Mouse (Mus musculus): ENCODE results near the gene Tcta.
A peak's percentile ranks its signal among the peaks of the same experiment; 100 is the strongest.

Tcta gene

DNA sequence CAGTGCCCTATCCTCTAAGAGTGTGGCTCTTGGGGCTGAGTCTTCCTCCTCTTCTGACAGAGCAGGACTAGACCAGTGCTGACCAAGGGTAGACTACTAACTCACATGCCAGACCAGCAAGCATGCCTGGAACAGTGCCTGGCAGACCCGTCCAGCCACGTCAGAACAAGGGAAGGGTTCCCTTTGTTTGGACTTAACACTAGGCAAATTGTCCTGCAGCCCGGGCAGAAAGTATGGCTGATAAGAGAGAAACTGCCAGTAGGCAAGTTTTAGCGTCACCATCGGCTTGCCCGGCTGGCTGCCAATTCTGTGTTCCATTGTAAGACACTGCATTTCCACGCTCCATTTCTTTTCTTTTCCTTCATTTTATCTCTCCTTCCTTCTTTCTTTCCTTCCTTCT lies 38.3 kb downstream of the Tcta start:
- peak; percentile 21 for DNase-seq

DNA sequence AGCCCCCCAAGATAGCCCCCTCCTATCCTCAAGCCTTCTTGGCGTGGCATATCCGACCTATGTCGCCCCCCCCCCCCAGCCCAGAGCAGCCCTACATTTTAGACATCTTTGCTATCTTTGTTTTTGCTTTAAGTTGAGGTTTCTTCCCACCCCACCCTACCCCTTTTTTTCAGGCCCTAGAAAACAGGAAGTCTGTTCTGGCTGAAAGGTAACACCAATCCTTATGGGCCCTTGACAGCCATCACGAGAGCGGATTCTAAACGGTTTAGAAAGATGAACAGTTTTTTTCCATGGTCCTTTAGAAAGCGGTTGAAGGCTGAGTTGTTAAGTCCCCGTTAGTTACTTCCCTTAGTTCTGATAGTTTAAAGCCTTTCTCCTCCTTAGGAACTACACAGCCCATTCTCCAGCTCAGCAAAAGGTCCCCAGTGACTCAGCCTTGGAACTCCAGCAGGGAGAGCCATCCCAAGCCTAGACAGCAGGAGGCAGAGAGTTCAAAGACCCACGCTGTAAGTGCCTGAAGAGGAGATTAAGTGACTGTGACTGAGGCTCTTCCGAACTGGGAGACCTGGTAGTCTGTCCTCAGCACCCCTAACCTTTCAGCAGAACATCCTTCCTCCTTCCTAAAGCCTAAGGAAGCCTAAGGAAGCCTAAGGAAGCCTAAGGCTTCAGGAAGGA lies 39.6 kb downstream of the Tcta start:
- no peak for DNase-seq

DNA sequence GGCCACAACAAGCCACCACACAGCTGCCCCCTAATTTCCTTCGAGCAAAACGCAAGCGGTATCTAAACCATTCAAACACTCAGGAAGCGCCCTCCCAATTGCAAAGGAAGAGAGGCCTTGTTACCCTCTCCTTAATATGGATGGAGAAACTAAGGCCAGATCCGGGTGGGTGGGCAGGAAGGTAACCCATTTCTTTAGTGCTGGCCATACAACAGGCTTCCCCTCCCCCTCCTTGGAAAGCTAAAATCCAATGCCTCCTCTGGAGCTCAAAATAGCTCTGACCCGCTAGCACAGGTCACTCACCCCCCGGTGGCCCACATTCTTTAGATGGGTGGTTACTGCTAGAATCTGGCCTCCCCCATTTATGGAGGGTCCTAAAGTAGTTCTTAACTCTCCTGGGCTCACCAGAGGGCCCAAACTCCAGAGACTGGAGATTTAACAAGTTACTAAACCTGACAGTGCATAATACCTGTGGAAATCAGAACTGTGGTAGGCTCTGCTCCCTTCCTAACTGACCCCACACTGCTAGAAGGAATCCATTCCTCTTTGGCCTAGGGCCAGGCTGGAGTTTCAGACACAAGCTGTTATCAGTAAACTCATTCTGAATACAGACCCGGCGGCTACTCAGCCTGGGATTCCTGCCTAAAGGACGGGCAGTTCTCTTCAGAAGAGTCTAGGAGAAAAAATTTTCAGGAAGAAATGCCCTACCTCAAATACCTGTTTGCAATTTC lies 41.6 kb downstream of the Tcta start:
- DNase-seq, result peak; percentile 78

GRCm38 (mm10) chr9:108263690-108264190 lies 42.2 kb downstream of the Tcta start, which contains the start of gene Dag1:
Gene Dag1 (minus strand): TSS chr9:108263958.
- peak; percentile 100 for DNase-seq

DNA sequence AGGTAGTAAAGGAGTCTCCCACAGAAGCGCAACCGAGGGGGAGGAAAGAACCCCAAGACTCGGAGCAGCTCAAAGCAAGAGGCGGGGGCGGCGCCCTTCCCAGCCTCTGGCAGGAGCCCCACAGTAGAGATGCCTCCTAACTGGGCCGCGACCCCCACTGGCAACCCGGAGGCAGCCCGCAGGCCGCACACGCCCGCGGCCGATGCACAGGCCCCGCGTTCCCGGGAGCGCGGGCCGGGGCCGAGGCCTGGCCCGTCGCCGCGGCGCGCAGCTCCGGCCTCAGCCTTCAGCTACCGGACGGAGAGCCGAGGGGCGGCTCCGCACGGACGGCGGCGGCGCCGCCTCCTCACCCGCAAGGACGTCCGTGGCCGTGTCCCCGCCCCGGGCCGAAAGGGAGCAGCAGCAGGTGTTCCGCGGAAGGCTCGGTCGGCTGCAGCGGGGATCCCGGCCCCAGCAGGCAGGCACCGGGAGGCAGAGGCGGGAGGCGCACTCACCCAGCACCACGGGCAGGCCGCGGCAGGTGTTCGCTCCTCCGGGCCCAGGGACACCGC lies 42.8 kb downstream of the Tcta start:
- DNase-seq, result no peak

DNA sequence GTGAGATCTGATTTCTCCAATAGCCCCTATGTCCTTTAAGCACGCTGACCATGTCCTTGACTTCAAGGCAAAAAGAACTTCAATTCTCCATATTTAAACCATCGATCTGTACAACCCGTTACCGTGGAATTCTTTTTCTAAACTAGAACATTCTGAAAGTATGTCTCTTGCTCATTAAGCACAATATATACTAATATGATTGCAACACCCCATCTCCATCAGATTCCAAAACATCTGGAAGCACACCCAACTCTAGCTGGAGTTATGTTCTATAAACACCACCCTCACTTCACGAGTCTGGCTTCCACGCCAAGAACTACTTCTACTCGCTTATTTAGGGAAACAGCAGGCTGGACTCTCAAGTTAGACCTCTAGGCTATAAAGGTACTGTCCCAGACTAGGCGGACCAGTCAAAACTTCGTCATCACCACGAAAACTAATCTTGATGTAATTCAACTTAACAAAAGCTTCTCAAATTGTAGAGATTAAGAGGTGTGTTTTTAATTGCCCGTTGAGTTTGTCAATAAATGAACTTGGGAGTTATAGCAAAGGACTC lies 43.4 kb downstream of the Tcta start:
- no peak for DNase-seq

DNA sequence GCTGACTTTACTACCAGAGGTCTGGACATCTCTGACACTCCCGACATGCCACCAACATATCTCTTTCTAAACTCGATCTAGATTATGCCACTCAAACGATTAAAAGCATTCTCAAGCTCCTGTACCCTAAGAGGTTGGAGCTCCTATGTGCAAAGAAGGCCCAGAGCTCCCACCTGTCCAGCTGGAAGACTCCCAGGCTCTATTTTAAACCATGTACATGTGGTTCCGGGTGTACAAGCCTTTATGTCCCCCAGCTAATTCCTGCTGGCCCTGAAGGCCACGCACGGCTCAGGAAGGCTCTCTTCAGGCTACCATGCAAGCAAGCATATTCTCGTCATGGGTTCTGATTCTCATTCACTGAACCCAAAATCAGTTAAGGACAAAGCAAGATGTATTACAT lies 44.1 kb downstream of the Tcta start:
- no peak for DNase-seq

DNA sequence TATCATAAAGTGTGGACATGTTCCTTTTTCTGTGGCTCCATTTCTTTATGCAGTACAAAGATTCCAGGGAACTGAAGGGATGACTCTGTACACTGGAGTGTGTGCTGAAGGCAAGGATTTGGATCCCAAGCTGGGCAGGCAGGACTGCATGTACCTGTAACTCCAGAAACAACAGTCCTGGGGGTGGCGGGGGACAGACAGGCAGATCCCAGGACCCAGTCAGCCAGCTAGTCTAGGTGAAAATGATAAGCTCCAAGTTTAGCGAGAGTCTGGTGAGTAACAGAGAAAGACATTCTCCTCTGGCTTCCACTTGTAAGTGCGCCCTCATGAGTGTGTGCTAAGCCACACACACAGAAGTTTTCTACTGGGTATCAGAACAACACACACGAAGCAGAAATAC lies 45.4 kb downstream of the Tcta start:
- no peak for DNase-seq

Measured in kidney, postnatal 10 days (tissue).